In the genomic region with DNA sequence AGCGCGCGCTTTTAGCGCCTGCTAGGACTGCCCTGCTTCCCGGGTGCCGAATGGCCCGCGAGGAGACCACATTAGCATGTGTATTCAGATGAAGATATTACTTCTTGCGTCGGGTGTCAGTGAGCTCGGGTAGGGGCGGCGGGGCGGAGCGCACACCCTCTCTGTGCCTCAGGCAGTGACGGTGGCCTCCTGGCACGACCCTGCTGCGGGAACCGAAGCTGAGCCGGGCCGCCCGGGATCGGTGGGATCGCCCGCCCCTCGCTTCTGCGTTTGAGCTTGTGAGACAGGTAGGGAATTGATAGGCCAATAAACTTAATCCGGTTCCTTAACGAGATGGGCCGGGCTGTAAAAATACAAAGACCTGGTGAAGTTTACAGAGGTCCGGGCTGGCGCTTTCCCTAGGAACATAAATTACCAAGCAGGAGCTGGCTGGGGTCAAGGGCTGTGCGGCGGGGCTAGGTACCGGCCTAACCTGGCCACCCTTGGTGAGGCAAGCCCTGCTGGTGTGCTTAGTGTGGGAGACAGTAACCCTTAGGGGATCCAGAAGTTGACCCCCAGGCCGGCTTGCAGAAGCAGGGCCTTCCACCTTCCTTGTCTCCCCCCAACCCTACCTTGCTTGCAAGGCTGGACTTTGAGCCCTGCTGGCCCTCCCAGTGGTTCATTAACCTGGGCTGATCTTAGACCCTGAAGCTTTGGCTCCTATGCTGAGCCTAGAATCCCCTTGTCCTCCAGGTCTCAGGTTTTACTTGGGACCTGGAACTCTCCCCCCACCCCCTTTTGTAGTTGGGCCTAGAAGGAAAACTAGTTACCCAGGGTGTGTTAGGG, we compare ENCODE assay signal across 9 mouse cellular contexts. TPM values are rescaled to one million over a fixed set of nuclear protein-coding genes. Genes with fewer than 3 reads are reported as not detected.
DNase-seq lines count a peak whose midpoint lies in the region; ATAC-seq and TF ChIP-seq lines count a peak whose summit lies in the region.
"Had no signal": no experiment of that assay in that cellular context is flagged by ENCODE, and none has a peak within 500 bp of the region (broad histone marks: within the 10 kb centered on the region; RNA-seq: fewer than 3 reads in every experiment).

No protein-coding gene starts in this region.

- H3K36me3 ChIP-seq in heart, adult 2 months (ENCODE audit: control insufficient read depth, insufficient read depth, low read length): no peaks in the 10 kb centered on the region
- peaks cover 22% of the 10 kb centered on the region for H3K36me3 ChIP-seq in embryonic facial prominence, embryonic 13.5 days
- H3K36me3 ChIP-seq in midbrain, embryonic 14.5 days (ENCODE audit: control insufficient read depth, insufficient read depth, low read length): 0 out of 2 replicates have a peak, but pooled peaks cover under 1% of the 10 kb centered on the region

- no peak overlapping the region for H3K27ac ChIP-seq in heart, adult 2 months
- peak overlapping the region; percentile 41; the same call in 1 of the 2 replicates for H3K27ac ChIP-seq in embryonic facial prominence, embryonic 13.5 days
- H3K27ac ChIP-seq in midbrain, embryonic 14.5 days (replicated peaks; ENCODE audit: low read depth, low read length): no peak overlapping the region

- TF ChIP-seq CTCF in heart, adult 2 months (IDR thresholded peaks at IDR 0.05): no peak

- H3K9ac ChIP-seq in heart, adult 2 months (ENCODE audit: low read depth, low read length): peak overlapping the region; percentile 43; the same call in 1 of the 2 replicates
- H3K9ac ChIP-seq in embryonic facial prominence, embryonic 13.5 days: peak overlapping the region; percentile 85
- peak overlapping the region; percentile 60 for H3K9ac ChIP-seq in midbrain, embryonic 14.5 days (replicated peaks; ENCODE audit: low read length)

- 46% methylated on average over 36 of the region's 36 CpGs for WGBS in heart, adult 2 months
- 5% methylated on average over 36 of the region's 36 CpGs for WGBS in embryonic facial prominence, embryonic 13.5 days
- WGBS in midbrain, embryonic 14.5 days: 2% methylated on average over 36 of the region's 36 CpGs

- intact Hi-C loops in heart, adult 2 months (cut with DNase I): no loop called here
- intact Hi-C loops in left cerebral cortex, postnatal 4 days (cut with DNase I): no loop called here

- peaks cover 10% of the 10 kb centered on the region for H3K27me3 ChIP-seq in heart, adult 2 months (ENCODE audit: control insufficient read depth, insufficient read depth, low read length)
- H3K27me3 ChIP-seq in embryonic facial prominence, embryonic 13.5 days: peaks cover 42% of the 10 kb centered on the region
- H3K27me3 ChIP-seq in midbrain, embryonic 14.5 days (ENCODE audit: control insufficient read depth, insufficient read depth, low read length): peaks cover 21% of the 10 kb centered on the region

- TF ChIP-seq POLR2A in heart, adult 2 months (IDR thresholded peaks at IDR 0.05; ENCODE audit: insufficient read depth, low read depth, low read length): no peak

- no peaks in the 10 kb centered on the region for H3K79me2 ChIP-seq in heart, adult 2 months (replicated peaks; ENCODE audit: control insufficient read depth, insufficient read depth, low read length)

- peaks cover 1% of the 10 kb centered on the region; the same call in 1 of the 2 replicates for H3K4me1 ChIP-seq in heart, adult 2 months (ENCODE audit: control insufficient read depth, insufficient read depth, low read length)
- H3K4me1 ChIP-seq in embryonic facial prominence, embryonic 13.5 days: peaks cover 32% of the 10 kb centered on the region
- peaks cover 17% of the 10 kb centered on the region; the same call in 1 of the 2 replicates for H3K4me1 ChIP-seq in midbrain, embryonic 14.5 days (ENCODE audit: control insufficient read depth, insufficient read depth, low read length)

- DNase-seq in heart, adult 2 months: no peak
- DNase-seq in heart, postnatal 4 days: no peak
- peak; percentile 82 to 85 for DNase-seq in kidney, adult 8-10 months
- DNase-seq in midbrain, embryonic 14.5 days: no peak
- no peak for DNase-seq in left cerebral cortex, postnatal 4 days
- no peak for DNase-seq in ovary, adult 18-20 months (ENCODE audit: low spot score)
- DNase-seq in urinary bladder, adult 18-20 months (ENCODE audit: low spot score in 2 of 2): no peak

- H3K4me2 ChIP-seq in embryonic facial prominence, embryonic 13.5 days: peak overlapping the region; percentile 98
- peak overlapping the region; percentile 96 for H3K4me2 ChIP-seq in midbrain, embryonic 14.5 days (ENCODE audit: low read length)

- H3K9me3 ChIP-seq in embryonic facial prominence, embryonic 13.5 days: no peaks in the 10 kb centered on the region
- no peaks in the 10 kb centered on the region for H3K9me3 ChIP-seq in midbrain, embryonic 14.5 days (ENCODE audit: control insufficient read depth, low read length)

- no peak for TF ChIP-seq EP300 in heart, adult 2 months (IDR thresholded peaks at IDR 0.05; ENCODE audit: insufficient read depth, low read depth, low read length)

- no peak for ATAC-seq in embryonic facial prominence, embryonic 13.5 days (ENCODE audit: insufficient number of reproducible peaks, insufficient read depth, low FRiP score, low TSS enrichment, low read depth)
- ATAC-seq in midbrain, embryonic 14.5 days (ENCODE audit: low FRiP score, low TSS enrichment): peak; percentile 65
- ATAC-seq: CD4-positive, CD25-positive, alpha-beta regulatory T cell, adult 4 months had no signal

- peak overlapping the region; percentile 92 for H3K4me3 ChIP-seq in heart, adult 2 months
- peak overlapping the region; percentile 81 for H3K4me3 ChIP-seq in embryonic facial prominence, embryonic 13.5 days
- H3K4me3 ChIP-seq in midbrain, embryonic 14.5 days (replicated peaks; ENCODE audit: low read depth, low read length): peak overlapping the region; percentile 48

RNA-seq across cellular contexts. Expression of a gene that starts 2.4 kb away (rescaled TPM):
- 10 to 100 TPM in 1 of 2 experiments, 1 to 10 TPM in 1; 8.6 to 10.1 TPM for total RNA-seq in heart, adult 2 months (2021)
- 15.1 and 15.4 TPM in 2 replicates for polyA plus RNA-seq in heart, adult 2 months (2012; rRNA removed)
- total RNA-seq in heart, postnatal 4 days (2021): 10 to 100 TPM in 1 of 2 experiments, 1 to 10 TPM in 1; 8.6 to 10.5 TPM
- polyA plus RNA-seq in embryonic facial prominence, embryonic 13.5 days (2015; fragmentation: Nextera tagmentation; extraction: Ambion mirVana): 24.6 and 32.5 TPM in 2 replicates
- polyA plus RNA-seq in midbrain, embryonic 14.5 days (2014; fragmentation: Nextera tagmentation; extraction: Ambion mirVana): 20.9 and 21.3 TPM in 2 replicates
- total RNA-seq in left cerebral cortex, postnatal 4 days (2021): 10 to 100 TPM; 59.3 to 59.7 TPM
- polyA plus RNA-seq: CD4-positive, CD25-positive, alpha-beta regulatory T cell, adult 4 months had no signal

RNA-seq across cellular contexts. Expression of a gene that starts 58.8 kb away (rescaled TPM):
- total RNA-seq in heart, adult 2 months (2021): 100 to 1,000 TPM; 140 to 148 TPM
- 60.2 and 82.8 TPM in 2 replicates for polyA plus RNA-seq in heart, adult 2 months (2012; rRNA removed)
- total RNA-seq in heart, postnatal 4 days (2021): 100 to 1,000 TPM; 101 to 103 TPM
- polyA plus RNA-seq in embryonic facial prominence, embryonic 13.5 days (2015; fragmentation: Nextera tagmentation; extraction: Ambion mirVana): 47.6 and 56.6 TPM in 2 replicates
- 64.4 and 70.3 TPM in 2 replicates for polyA plus RNA-seq in midbrain, embryonic 14.5 days (2014; fragmentation: Nextera tagmentation; extraction: Ambion mirVana)
- total RNA-seq in left cerebral cortex, postnatal 4 days (2021): 100 to 1,000 TPM; 101 to 110 TPM

Comparison
In these comparisons a context has a peak if more than half of its experiments do, and no peak if none do; other contexts are left out.
1. DNase-seq: peak in kidney, adult 8-10 months (2 of 2); none in heart, adult 2 months (0 of 2), heart, postnatal 4 days (single experiment), midbrain, embryonic 14.5 days (single experiment), left cerebral cortex, postnatal 4 days (single experiment), ovary, adult 18-20 months (single experiment) and urinary bladder, adult 18-20 months (0 of 2).
2. RNA of a gene that starts 2.4 kb away (total RNA-seq): 59.3 to 59.7 TPM in left cerebral cortex, postnatal 4 days; 8.6 to 10.5 TPM in heart, postnatal 4 days and 8.6 to 10.1 TPM in heart, adult 2 months; every median in the first group is over 4 times any median in the second.
3. Peak in every context shown above with its lines, with median percentiles within 50 percentile points of each other: H3K4me3 ChIP-seq and H3K9ac ChIP-seq.